Mouse (Mus musculus) cortical plate, adult 2 months (tissue): ENCODE data around the gene Blmh.

Experiments
- CTCF ChIP-seq: fragments of 200-500 bp; IDR thresholded peaks from 2 replicates; pipeline ENCODE4 v1.5.1; 2011; ENCODE audit warnings: mild to moderate bottlenecking, control low read depth, low read length; ENCODE audit not compliant: insufficient read depth; ENCODE audit errors: extremely low read depth
- POLR2A ChIP-seq: fragments of 200-500 bp; IDR thresholded peaks from 2 replicates; pipeline ENCODE4 v1.6.1; 2011; ENCODE audit warnings: mild to moderate bottlenecking, low read length, control low read depth; ENCODE audit not compliant: insufficient read depth; ENCODE audit errors: extremely low read depth

DNA sequence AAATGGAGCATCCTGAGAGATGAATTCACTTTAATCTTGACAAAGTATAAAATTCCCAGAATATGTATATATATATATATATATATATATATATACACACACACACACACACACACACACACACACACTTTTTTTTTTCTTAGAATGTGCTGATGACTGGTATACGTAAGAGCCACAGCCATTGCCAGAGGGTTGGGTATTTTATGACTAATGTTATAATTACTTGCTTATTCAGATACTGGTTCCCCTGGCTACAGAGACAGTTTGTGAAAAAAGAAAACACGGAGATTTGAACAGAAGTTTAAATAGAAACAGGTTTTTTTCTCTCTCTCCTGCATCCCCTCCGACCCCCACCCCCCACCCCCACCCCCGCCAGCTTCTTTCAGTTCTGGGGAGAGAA, 81.3 kb downstream of the Blmh start:
- no peak for TF ChIP-seq CTCF
- TF ChIP-seq POLR2A = no peak
